Mouse (Mus musculus) neural tube, embryonic 14.5 days (tissue): ENCODE measurements around the gene Adnp. TPM values are rescaled to one million over a fixed set of nuclear protein-coding genes. Genes with fewer than 3 reads are reported as not detected.

Source experiments
- ATAC-seq: fragments of 200-750 bp; cut with Nextera tagmentation; 2 replicates; pipeline ENCODE4 v1.8.0; 2017; ENCODE audit warnings: low read depth, mild to moderate bottlenecking, moderate TSS enrichment, moderate library complexity
- H3K27ac ChIP-seq: fragments of 300-500 bp; sonication (generic); 2 replicates; pipeline ENCODE4 v1.5.1; 2014; ENCODE audit warnings: low read depth, mild to moderate bottlenecking, control low read depth, low read length, moderate library complexity, mixed read lengths
- H3K27me3 ChIP-seq: fragments of 300-500 bp; sonication (generic); 2 replicates; pipeline ENCODE4 v1.6.1; 2014; ENCODE audit warnings: low read length; ENCODE audit not compliant: control insufficient read depth, insufficient read depth
- H3K36me3 ChIP-seq: fragments of 300-500 bp; sonication (generic); 2 replicates; pipeline ENCODE4 v1.6.1; 2014; ENCODE audit warnings: low read length, mixed read lengths; ENCODE audit not compliant: control insufficient read depth, insufficient read depth
- H3K4me1 ChIP-seq: fragments of 300-500 bp; sonication (generic); 2 replicates; pipeline ENCODE4 v1.6.1; 2014; ENCODE audit warnings: low read length; ENCODE audit not compliant: control insufficient read depth, insufficient read depth
- H3K4me2 ChIP-seq: fragments of 300-500 bp; sonication (generic); 2 replicates; pipeline ENCODE4 v1.6.1; 2014; ENCODE audit warnings: mild to moderate bottlenecking, low read depth, low read length, control low read depth
- H3K4me3 ChIP-seq: fragments of 300-500 bp; sonication (generic); 2 replicates; pipeline ENCODE4 v1.5.1; 2014; ENCODE audit warnings: low read depth, low read length, control low read depth, mixed read lengths
- H3K9ac ChIP-seq: fragments of 300-500 bp; sonication (generic); replicated peaks from 2 replicates; pipeline ENCODE4 v1.6.1; 2014; ENCODE audit warnings: low read depth, mild to moderate bottlenecking, control low read depth, low read length, mixed read lengths
- H3K9me3 ChIP-seq: fragments of 300-500 bp; sonication (generic); 2 replicates; pipeline ENCODE4 v1.6.1; 2016; ENCODE audit warnings: low read length; ENCODE audit not compliant: control insufficient read depth
- WGBS: fragments of 180-500 bp; shearing (Covaris S2); extraction: QIAGEN DNeasy Blood & Tissue Kit; methylation state at CpG from one replicate; pipeline ENCODE4 v1.1.7; 2014; 5-methylcytosine and 5-hydroxymethylcytosine counted together
- polyA plus RNA-seq: library from polyadenylated mRNA; unstranded; fragments of >200 nt; fragmentation: Nextera tagmentation; extraction: Ambion mirVana; gene quantifications from 2 replicates; pipeline ENCODE4 v1.2.1, GENCODE M21; 2014

The Adnp gene
- polyA plus RNA-seq, 1 experiment from 2014 or later: 3.4 TPM

- Histone ChIP-seq H3K27ac (no peak overlapping the region), H3K27me3 (no peaks in the 10 kb centered on the region), H3K4me3 (no peak overlapping the region), H3K9me3 (no peaks in the 10 kb centered on the region), H3K9ac (no peak overlapping the region), H3K36me3 (no peaks in the 10 kb centered on the region), H3K4me1 (no peaks in the 10 kb centered on the region), H3K4me2 (no peak overlapping the region)
- WGBS: 78% methylated on average over 4 of the region's 4 CpGs
- ATAC-seq: no peak
Observed at GRCm38 (mm10) chr2:168243278-168243677, 36.4 kb upstream of the Adnp start.

DNA sequence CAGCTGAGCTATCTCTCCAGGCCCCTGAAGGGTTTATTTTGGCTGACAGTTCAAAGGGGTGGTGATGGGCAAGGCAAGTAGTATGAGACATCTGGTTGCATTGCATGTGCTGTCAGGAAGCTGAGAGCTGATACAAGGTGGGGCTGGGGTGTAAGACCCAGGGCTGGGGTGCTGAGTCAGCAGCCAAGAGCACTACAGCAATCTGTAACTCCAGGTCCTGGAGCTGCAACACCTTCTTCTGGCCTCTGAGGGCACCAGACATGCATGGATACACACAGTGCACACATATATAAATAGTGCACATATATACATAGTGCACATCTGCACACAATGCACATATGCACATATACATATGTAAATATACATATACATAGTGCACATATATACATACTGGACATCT, 35.9 kb upstream of the Adnp start:
- no peak overlapping the region for H3K27ac ChIP-seq

DNA sequence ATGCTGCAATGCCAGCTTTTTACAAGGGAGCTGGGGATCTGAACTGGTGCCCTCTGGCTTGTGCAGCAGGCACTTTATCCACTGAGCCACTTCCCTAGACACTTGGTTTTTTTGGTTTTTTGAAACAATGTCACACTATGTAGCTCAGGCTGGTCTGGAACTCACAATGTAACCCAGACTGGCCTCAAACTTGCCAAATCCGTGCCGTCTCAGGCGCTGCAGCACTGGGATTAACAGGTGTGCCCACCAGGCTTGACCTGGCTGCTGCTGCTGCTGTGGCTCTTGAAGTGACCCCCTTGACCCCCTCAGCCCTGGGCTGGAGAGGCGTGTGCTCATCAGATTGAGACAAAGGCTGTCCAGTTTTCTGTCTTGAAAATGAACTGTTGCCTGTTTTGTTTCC, 31.4 kb upstream of the Adnp start:
- Histone ChIP-seq H3K4me2 (no peak overlapping the region), H3K27me3 (no peaks in the 10 kb centered on the region), H3K4me1 (no peaks in the 10 kb centered on the region), H3K36me3 (no peaks in the 10 kb centered on the region), H3K27ac (no peak overlapping the region), H3K4me3 (no peak overlapping the region), H3K9ac (no peak overlapping the region), H3K9me3 (no peaks in the 10 kb centered on the region)
- no peak for ATAC-seq
- 87% methylated on average over 4 of the region's 4 CpGs for WGBS

More for the DNA sequence above, 35.9 kb upstream of the Adnp start:
- Histone ChIP-seq H3K27me3 (no peaks in the 10 kb centered on the region), H3K4me2 (no peak overlapping the region), H3K36me3 (no peaks in the 10 kb centered on the region), H3K4me1 (no peaks in the 10 kb centered on the region), H3K9me3 (no peaks in the 10 kb centered on the region), H3K4me3 (no peak overlapping the region), H3K9ac (no peak overlapping the region)
- no peak for ATAC-seq

DNA sequence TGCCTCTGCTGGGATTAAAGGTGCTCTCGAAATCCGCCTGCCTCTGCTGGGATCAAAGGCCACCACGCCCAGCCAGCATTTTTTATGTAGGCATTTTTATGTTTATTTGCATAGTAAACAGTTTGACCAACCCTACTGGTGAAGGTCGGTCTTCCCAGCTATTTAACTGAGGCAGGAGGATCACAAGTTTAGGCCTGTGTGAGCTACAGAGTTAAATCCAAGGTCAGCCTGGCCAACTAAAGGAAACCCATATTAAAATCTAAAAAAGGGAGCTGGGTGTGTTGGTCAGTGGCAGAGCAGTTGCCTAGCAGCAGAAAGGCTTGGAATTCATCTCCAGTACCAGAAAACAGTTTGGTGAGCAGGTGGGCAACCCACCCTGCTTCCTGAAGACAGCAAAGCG, 26.4 kb upstream of the Adnp start:
- no peak overlapping the region for H3K9ac ChIP-seq
- H3K4me3 ChIP-seq: no peak overlapping the region
- no peak overlapping the region for H3K4me2 ChIP-seq
- no peaks in the 10 kb centered on the region for H3K27me3 ChIP-seq
- peaks cover 24% of the 10 kb centered on the region for H3K4me1 ChIP-seq
- no peak overlapping the region for H3K27ac ChIP-seq
- H3K36me3 ChIP-seq: no peaks in the 10 kb centered on the region
- no peaks in the 10 kb centered on the region for H3K9me3 ChIP-seq
- ATAC-seq: no peak
- 96% methylated on average over 5 of the region's 5 CpGs for WGBS

DNA sequence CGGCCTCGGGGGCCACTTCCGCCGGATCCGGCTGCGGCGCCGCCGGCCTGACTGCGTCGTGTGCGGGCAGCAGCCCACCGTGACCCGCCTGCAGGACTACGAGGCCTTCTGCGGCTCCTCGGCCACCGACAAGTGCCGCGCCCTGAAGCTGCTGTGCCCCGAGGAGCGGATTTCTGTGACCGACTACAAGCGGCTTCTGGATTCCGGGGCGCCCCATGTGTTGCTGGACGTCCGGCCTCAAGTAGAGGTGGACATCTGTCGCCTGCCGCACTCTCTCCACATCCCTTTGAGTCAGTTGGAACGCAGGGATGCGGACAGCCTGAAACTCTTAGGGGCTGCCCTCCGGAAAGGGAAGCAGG, 24.5 kb upstream of the Adnp start:
- Histone ChIP-seq H3K4me1 (peaks cover 24% of the 10 kb centered on the region), H3K27ac (no peak overlapping the region), H3K36me3 (no peaks in the 10 kb centered on the region), H3K9ac (peak overlapping the region; percentile 90; the same call in 1 of the 2 replicates), H3K4me3 (peak overlapping the region; percentile 99), H3K27me3 (no peaks in the 10 kb centered on the region), H3K4me2 (peak overlapping the region; percentile 99), H3K9me3 (no peaks in the 10 kb centered on the region)
- 0 out of 2 replicates have a peak, but pooled peaks have one; percentile 3 for ATAC-seq
- WGBS: 63% methylated on average over 33 of the region's 33 CpGs

DNA sequence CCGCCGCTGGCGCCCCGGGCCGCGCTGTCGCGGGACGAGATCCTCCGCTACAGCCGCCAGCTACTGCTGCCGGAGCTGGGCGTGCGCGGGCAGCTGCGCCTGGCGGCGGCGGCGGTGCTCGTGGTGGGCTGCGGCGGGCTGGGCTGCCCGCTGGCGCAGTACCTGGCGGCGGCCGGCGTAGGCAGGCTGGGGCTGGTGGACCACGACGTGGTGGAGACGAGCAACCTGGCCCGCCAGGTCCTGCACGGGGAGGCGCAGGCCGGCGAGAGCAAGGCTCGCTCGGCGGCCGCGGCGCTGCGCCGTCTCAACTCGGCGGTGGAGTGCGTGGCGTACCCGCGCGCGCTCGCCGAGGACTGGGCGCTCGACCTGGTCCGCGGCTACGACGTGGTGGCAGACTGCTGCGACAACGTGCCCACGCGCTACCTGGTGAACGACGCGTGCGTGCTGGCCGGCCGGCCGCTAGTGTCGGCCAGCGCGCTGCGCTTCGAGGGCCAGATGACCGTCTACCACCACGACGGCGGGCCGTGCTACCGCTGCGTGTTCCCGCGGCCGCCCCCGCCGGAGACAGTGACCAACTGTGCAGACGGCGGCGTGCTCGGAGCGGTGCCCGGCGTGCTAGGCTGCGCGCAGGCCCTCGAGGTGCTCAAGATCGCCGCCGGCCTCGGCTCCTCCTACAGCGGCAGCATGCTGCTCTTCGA, 24.0 kb upstream of the Adnp start:
- H3K4me1 ChIP-seq: peaks cover 24% of the 10 kb centered on the region
- H3K36me3 ChIP-seq: peaks cover 4% of the 10 kb centered on the region; the same call in 1 of the 2 replicates
- 4% methylated on average over 79 of the region's 105 CpGs for WGBS
- peak overlapping the region; percentile 90 for H3K9ac ChIP-seq
- peak overlapping the region; percentile 99 for H3K4me3 ChIP-seq
- peak; percentile 68 for ATAC-seq
- H3K27ac ChIP-seq: peak overlapping the region; percentile 95
- H3K4me2 ChIP-seq: peak overlapping the region; percentile 99
- no peaks in the 10 kb centered on the region for H3K9me3 ChIP-seq
- no peaks in the 10 kb centered on the region for H3K27me3 ChIP-seq

DNA sequence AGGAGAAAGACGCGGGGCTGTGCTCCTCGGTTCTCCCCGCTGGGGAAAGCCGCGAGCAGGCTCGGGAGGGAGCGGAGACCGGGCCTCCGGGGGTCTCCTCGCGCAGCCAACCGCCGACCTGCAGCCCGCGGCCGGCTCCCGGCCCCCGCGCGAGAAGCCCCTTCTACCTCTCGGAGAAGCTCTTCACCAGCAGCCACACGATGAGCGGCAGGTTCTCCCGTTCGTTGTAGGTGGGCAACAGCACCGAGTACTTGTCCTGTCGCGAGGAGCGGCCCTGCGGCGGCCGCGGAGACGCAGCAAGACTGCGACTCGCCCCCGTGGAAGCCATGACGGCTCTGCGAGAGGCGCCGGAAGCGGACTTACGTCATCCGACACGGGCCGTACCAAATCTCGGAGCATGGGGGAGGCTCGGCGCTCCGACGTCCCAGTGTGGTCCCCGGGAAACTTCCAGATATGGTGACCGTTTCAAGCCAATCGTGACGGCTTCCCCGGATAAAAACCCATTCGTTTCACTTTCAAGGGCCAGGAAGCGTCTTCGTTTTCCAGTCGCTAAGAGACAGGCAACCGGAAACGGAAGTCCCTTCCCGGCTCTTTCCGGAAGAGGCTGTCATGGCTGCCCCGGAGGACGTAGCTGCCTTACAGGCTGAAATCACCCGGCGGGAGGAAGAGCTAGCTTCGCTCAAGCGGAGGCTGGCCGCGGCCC, 23.3 kb upstream of the Adnp start, which contains the start of the genes Gm20716, Dpm1 and Mocs3:
Gene Gm20716 (minus strand): TSS at position 339 of the 703 bp plus-strand sequence.
Gene Dpm1 (minus strand): TSS at position 566 of the 703 bp plus-strand sequence.
Gene Mocs3 (plus strand): TSS at position 597 of the 703 bp plus-strand sequence.
- Histone ChIP-seq H3K9me3 (no peaks in the 10 kb centered on the region), H3K4me2 (peak within 1 kb of the TSS; percentile 99), H3K36me3 (peaks cover 10% of the 10 kb centered on the region), H3K27me3 (no peaks in the 10 kb centered on the region), H3K27ac (peak within 1 kb of the TSS; percentile 95), H3K4me1 (peaks cover 24% of the 10 kb centered on the region), H3K4me3 (peak within 1 kb of the TSS; percentile 99), H3K9ac (peak within 1 kb of the TSS; percentile 90)
- WGBS: under 1% methylated on average over 73 of the region's 73 CpGs
- ATAC-seq: peak; percentile 89

DNA sequence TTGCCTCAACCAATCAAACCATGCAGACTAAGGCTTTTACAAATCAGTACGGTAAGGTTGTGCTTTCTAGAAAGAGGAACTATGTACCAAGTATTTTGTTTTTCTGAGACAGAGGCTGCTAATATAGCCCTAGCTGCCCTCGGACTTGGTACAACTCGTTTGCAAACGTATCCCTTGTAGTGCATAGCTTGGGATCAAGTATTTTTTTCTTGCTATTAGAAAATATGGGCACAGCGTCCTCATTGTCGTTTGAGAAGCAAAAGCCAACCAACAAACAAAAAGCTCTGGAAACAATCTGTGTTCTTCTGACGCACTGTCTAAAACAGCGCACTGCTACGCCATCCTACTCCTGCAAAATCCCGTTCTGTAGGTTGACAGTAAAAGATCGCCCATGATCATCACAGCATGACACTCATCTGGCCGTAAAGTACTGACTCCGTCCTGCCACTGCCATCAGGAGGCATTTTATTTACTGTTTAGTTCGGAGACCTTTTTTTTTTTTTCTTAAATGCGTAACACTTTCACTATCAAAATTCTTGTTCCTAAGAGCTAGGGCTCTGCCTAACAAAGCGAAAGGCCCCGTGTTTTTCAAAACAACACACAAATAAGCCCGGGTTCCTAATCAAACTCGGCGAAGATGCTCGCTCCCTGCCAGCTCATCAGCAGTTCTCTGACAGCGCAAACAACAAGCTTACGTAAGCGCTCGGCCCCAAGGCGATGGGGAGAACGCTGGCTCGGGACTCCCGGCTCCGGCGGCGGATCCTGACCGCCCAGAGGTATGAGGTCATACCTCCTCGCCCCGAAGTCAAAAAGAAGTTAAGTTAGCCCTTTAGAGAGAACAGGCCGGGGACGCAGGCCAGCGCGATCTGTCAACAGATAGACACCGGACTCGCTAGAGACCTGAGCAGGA, 22.5 kb upstream of the Adnp start:
- 0 out of 2 replicates have a peak, but pooled peaks have one; percentile 3 for ATAC-seq

More for the DNA sequence above, 22.5 kb upstream of the Adnp start:
- Histone ChIP-seq H3K27ac (peak overlapping the region; percentile 95), H3K27me3 (no peaks in the 10 kb centered on the region), H3K9ac (peak overlapping the region; percentile 90), H3K36me3 (peaks cover 18% of the 10 kb centered on the region), H3K4me3 (peak overlapping the region; percentile 99), H3K4me1 (peaks cover 24% of the 10 kb centered on the region), H3K9me3 (no peaks in the 10 kb centered on the region), H3K4me2 (peak overlapping the region; percentile 99)
- 20% methylated on average over 41 of the region's 41 CpGs for WGBS
